Mouse (Mus musculus): ENCODE measurements around the gene Jade2. TPM values are rescaled to one million over a fixed set of nuclear protein-coding genes. Genes with fewer than 3 reads are reported as not detected.
A peak's percentile ranks its signal among the peaks of the same experiment; 100 is the strongest.

The Jade2 gene
- polyA plus RNA-seq, 1 experiment = 2.9 TPM

DNA sequence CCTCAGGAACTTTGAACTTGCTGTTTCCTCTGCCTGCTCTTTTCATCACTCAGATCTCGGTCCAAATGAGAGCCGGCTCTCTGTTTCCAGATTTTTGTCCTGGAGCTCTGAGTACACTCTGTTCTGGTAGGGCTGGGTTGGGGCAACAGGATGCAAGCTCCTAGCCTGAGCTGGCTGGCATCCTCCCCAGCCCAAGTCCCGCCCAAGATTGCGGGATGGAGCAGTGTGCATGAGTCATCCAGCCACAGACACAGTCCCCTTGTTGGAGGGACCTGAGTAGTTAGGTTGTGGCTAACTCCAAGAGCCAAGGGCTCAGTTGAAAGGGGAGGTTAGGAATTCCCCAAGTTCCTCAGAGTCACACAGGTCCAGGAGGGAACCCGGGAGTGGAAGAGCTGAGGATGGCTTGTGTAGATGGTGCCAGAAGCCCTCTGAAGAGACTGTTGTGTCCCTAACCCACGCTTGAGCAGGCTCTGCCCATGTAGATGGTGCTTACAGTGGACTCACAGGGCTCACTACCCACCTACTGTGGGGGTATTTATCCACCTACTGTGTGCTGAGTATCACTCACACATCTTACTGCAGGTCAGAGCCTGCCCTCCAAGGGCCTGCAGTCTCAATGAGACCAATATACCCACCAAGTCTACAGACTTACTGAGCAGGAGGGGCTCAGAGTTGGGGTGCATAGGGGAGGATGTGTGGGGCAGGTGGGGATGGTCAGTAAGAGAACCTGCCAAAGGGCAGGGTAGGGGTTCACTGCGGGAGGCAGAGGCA is 17.0 kb upstream of the Jade2 start:
- TF ChIP-seq POLR2A (IDR thresholded peaks at IDR 0.05; ENCODE audit: control insufficient read depth, low read depth, low read length) = no peak
- TF ChIP-seq CTCF (IDR thresholded peaks at IDR 0.05; ENCODE audit: control insufficient read depth, insufficient read depth, insufficient replicate concordance, low read depth, low read length) = no peak
- Histone ChIP-seq H3K27me3 (ENCODE audit: control insufficient read depth, insufficient read depth, low read length) (no peaks in the 10 kb centered on the region), H3K4me3 (ENCODE audit: control insufficient read depth, low read depth, low read length) (no peak overlapping the region), H3K4me1 (ENCODE audit: control insufficient read depth, insufficient read depth, low read length) (no peaks in the 10 kb centered on the region; the same call in 1 of the 2 replicates), H3K36me3 (ENCODE audit: control insufficient read depth, insufficient read depth, low read length) (no peaks in the 10 kb centered on the region), H3K27ac (ENCODE audit: control insufficient read depth, insufficient read depth, low read depth, low read length) (peak overlapping the region; percentile 34; the same call in 1 of the 2 replicates)

DNA sequence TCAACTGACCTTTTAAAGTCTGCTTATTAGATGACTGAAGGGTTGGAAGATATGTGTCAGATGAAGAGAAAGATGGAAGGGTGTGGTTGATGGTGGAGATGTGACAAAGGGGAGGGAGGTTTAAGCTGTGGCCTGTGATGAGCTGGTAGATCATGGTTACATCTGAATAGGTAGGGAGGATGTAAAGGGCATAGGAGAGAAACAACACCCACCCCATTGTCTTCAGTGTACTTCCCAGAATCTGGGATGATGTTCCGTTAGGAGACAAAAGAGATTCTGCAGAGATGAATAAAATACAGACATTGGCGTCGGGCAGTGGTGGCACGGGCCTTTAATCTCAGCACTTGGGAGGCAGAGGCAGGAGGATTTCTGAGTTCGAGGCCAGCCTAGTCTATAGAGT is 15.7 kb upstream of the Jade2 start:
- no peaks in the 10 kb centered on the region for H3K36me3 ChIP-seq (ENCODE audit: control insufficient read depth, insufficient read depth, low read length)
- no peaks in the 10 kb centered on the region; the same call in 1 of the 2 replicates for H3K4me1 ChIP-seq (ENCODE audit: control insufficient read depth, insufficient read depth, low read length)
- H3K27ac ChIP-seq (ENCODE audit: control insufficient read depth, insufficient read depth, low read depth, low read length) = no peak overlapping the region
- no peak overlapping the region for H3K4me3 ChIP-seq (ENCODE audit: control insufficient read depth, low read depth, low read length)
- TF ChIP-seq CTCF (IDR thresholded peaks at IDR 0.05; ENCODE audit: control insufficient read depth, insufficient read depth, insufficient replicate concordance, low read depth, low read length) (no peak), POLR2A (IDR thresholded peaks at IDR 0.05; ENCODE audit: control insufficient read depth, low read depth, low read length) (no peak)
- H3K27me3 ChIP-seq (ENCODE audit: control insufficient read depth, insufficient read depth, low read length) = no peaks in the 10 kb centered on the region

DNA sequence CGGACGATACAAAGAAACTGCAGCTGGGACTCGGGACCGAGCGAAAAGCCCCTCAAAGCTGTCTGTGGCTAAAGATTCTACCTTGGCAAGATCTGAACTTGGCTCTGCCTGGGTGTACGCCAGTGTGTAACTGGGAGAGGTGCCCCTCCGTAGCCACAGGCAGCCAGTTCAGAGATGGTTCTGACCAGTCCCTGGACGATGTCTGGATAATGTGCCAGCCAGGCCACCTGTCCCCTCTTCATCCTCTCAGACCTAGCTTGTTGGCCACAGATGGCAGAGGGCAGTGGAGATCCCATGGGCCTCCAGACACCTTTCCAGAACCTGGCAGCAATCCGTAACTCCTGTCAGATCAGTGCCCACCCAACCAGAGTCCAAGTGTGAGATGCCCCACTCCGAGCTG is 9.8 kb upstream of the Jade2 start:
- Histone ChIP-seq H3K4me1 (ENCODE audit: control insufficient read depth, insufficient read depth, low read length) (no peaks in the 10 kb centered on the region), H3K36me3 (ENCODE audit: control insufficient read depth, insufficient read depth, low read length) (no peaks in the 10 kb centered on the region), H3K27me3 (ENCODE audit: control insufficient read depth, insufficient read depth, low read length) (no peaks in the 10 kb centered on the region), H3K27ac (ENCODE audit: control insufficient read depth, insufficient read depth, low read depth, low read length) (no peak overlapping the region), H3K4me3 (ENCODE audit: control insufficient read depth, low read depth, low read length) (no peak overlapping the region)
- TF ChIP-seq CTCF (IDR thresholded peaks at IDR 0.05; ENCODE audit: control insufficient read depth, insufficient read depth, insufficient replicate concordance, low read depth, low read length) = no peak
- no peak for TF ChIP-seq POLR2A (IDR thresholded peaks at IDR 0.05; ENCODE audit: control insufficient read depth, low read depth, low read length)

DNA sequence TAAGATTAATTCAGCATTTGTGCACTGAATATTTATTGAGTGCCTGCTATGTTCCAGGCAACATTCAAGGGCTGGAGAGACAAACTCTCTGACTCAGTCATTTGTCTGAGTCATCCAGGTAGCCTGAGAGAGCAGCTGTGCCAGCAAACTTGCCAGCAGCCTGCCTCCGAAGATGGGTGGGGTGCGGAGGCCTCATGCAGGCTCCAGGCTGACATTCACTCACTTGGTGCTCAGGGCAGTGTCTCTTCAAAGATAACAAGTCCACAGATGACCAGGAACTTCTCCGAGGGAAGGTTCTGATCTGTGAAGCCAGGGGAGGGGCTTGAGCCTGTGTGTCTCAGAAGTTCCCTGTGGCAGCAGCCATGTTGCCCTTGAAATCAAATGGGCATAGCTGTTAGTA is 8.6 kb upstream of the Jade2 start:
- H3K36me3 ChIP-seq (ENCODE audit: control insufficient read depth, insufficient read depth, low read length) = no peaks in the 10 kb centered on the region
- TF ChIP-seq CTCF (IDR thresholded peaks at IDR 0.05; ENCODE audit: control insufficient read depth, insufficient read depth, insufficient replicate concordance, low read depth, low read length) (no peak), POLR2A (IDR thresholded peaks at IDR 0.05; ENCODE audit: control insufficient read depth, low read depth, low read length) (no peak)
- H3K27me3 ChIP-seq (ENCODE audit: control insufficient read depth, insufficient read depth, low read length) = no peaks in the 10 kb centered on the region
- no peaks in the 10 kb centered on the region for H3K4me1 ChIP-seq (ENCODE audit: control insufficient read depth, insufficient read depth, low read length)
- H3K27ac ChIP-seq (ENCODE audit: control insufficient read depth, insufficient read depth, low read depth, low read length) = no peak overlapping the region
- no peak overlapping the region for H3K4me3 ChIP-seq (ENCODE audit: control insufficient read depth, low read depth, low read length)

GRCm38 (mm10) chr11:51860666-51861065 is 3.2 kb upstream of the Jade2 start:
- Histone ChIP-seq H3K4me3 (ENCODE audit: control insufficient read depth, low read depth, low read length) (no peak overlapping the region), H3K27me3 (ENCODE audit: control insufficient read depth, insufficient read depth, low read length) (no peaks in the 10 kb centered on the region), H3K4me1 (ENCODE audit: control insufficient read depth, insufficient read depth, low read length) (peaks cover 13% of the 10 kb centered on the region), H3K27ac (ENCODE audit: control insufficient read depth, insufficient read depth, low read depth, low read length) (no peak overlapping the region), H3K36me3 (ENCODE audit: control insufficient read depth, insufficient read depth, low read length) (no peaks in the 10 kb centered on the region)
- TF ChIP-seq POLR2A (IDR thresholded peaks at IDR 0.05; ENCODE audit: control insufficient read depth, low read depth, low read length) = no peak
- no peak for TF ChIP-seq CTCF (IDR thresholded peaks at IDR 0.05; ENCODE audit: control insufficient read depth, insufficient read depth, insufficient replicate concordance, low read depth, low read length)

- Histone ChIP-seq H3K4me3 (ENCODE audit: control insufficient read depth, low read depth, low read length) (no peak overlapping the region), H3K36me3 (ENCODE audit: control insufficient read depth, insufficient read depth, low read length) (no peaks in the 10 kb centered on the region), H3K27ac (ENCODE audit: control insufficient read depth, insufficient read depth, low read depth, low read length) (peak overlapping the region; percentile 58), H3K4me1 (ENCODE audit: control insufficient read depth, insufficient read depth, low read length) (peaks cover 18% of the 10 kb centered on the region), H3K27me3 (ENCODE audit: control insufficient read depth, insufficient read depth, low read length) (no peaks in the 10 kb centered on the region)
- TF ChIP-seq CTCF (IDR thresholded peaks at IDR 0.05; ENCODE audit: control insufficient read depth, insufficient read depth, insufficient replicate concordance, low read depth, low read length) = no peak
- no peak for TF ChIP-seq POLR2A (IDR thresholded peaks at IDR 0.05; ENCODE audit: control insufficient read depth, low read depth, low read length)
Observed at GRCm38 (mm10) chr11:51859561-51859960, 2.1 kb upstream of the Jade2 start.

- H3K4me3 ChIP-seq (ENCODE audit: control insufficient read depth, low read depth, low read length) = peak overlapping the region; percentile 74
- peak overlapping the region; percentile 90 for H3K27ac ChIP-seq (ENCODE audit: control insufficient read depth, insufficient read depth, low read depth, low read length)
- peak; percentile 37; the same call in 1 of the 2 replicates for TF ChIP-seq POLR2A (IDR thresholded peaks at IDR 0.05; ENCODE audit: control insufficient read depth, low read depth, low read length)
- no peak for TF ChIP-seq CTCF (IDR thresholded peaks at IDR 0.05; ENCODE audit: control insufficient read depth, insufficient read depth, insufficient replicate concordance, low read depth, low read length)
- peaks cover 18% of the 10 kb centered on the region for H3K4me1 ChIP-seq (ENCODE audit: control insufficient read depth, insufficient read depth, low read length)
- H3K36me3 ChIP-seq (ENCODE audit: control insufficient read depth, insufficient read depth, low read length) = no peaks in the 10 kb centered on the region
- no peaks in the 10 kb centered on the region for H3K27me3 ChIP-seq (ENCODE audit: control insufficient read depth, insufficient read depth, low read length)
Observed at GRCm38 (mm10) chr11:51858528-51859051, 1.1 kb upstream of the Jade2 start.

Measured in testis, adult 2 months (tissue).